Mouse (Mus musculus): ENCODE measurements at regions not wholly inside any gene's neighbourhood (a gene's known extent, or its start where the extent isn't known, plus 50 kb on each side); places are given as distances from the start of the nearest gene placed in this dataset.

GRCm38 (mm10) chr12:25869846-25870245 is 545.2 kb downstream of the Rnf144a start:
- no peak for TF ChIP-seq CTCF (IDR thresholded peaks at IDR 0.05; ENCODE audit: borderline replicate concordance, insufficient read depth, low read depth, low read length)
- no peak for TF ChIP-seq POLR2A (IDR thresholded peaks at IDR 0.05; ENCODE audit: borderline replicate concordance, insufficient read depth, low read length)
